Mouse (Mus musculus): Measurements from ENCODE around the gene Cacna2d3. TPM values are rescaled to one million over a fixed set of nuclear protein-coding genes. Genes with fewer than 3 reads are reported as not detected.

Gene Cacna2d3
- not detected in 2 replicates for total RNA-seq (2017)

GRCm38 (mm10) chr14:29721488-29722385 is at the start of gene Cacna2d3:
TSS of gene Cacna2d3 (minus strand) at chr14:29721864.
- no peak for ATAC-seq (replicated peaks; ENCODE audit: low read depth, poor library complexity, severe bottlenecking)

GRCm38 (mm10) chr14:29769486-29769885 is 47.8 kb upstream of the Cacna2d3 start:
- ATAC-seq (replicated peaks; ENCODE audit: low read depth, poor library complexity, severe bottlenecking) = no peak

GRCm38 (mm10) chr14:29752876-29753275 is 31.2 kb upstream of the Cacna2d3 start:
- ATAC-seq (replicated peaks; ENCODE audit: low read depth, poor library complexity, severe bottlenecking) = no peak

GRCm38 (mm10) chr14:29738751-29739150 is 17.1 kb upstream of the Cacna2d3 start:
- ATAC-seq (replicated peaks; ENCODE audit: low read depth, poor library complexity, severe bottlenecking) = no peak

GRCm38 (mm10) chr14:29730256-29730655 is 8.6 kb upstream of the Cacna2d3 start:
- no peak for ATAC-seq (replicated peaks; ENCODE audit: low read depth, poor library complexity, severe bottlenecking)

- ATAC-seq (replicated peaks; ENCODE audit: low read depth, poor library complexity, severe bottlenecking) = no peak
Observed at GRCm38 (mm10) chr14:29729009-29729408, 7.3 kb upstream of the Cacna2d3 start.

GRCm38 (mm10) chr14:29727596-29727995 is 5.9 kb upstream of the Cacna2d3 start:
- ATAC-seq (replicated peaks; ENCODE audit: low read depth, poor library complexity, severe bottlenecking) = no peak

- ATAC-seq (replicated peaks; ENCODE audit: low read depth, poor library complexity, severe bottlenecking) = no peak
Observed at GRCm38 (mm10) chr14:29723267-29723666, 1.6 kb upstream of the Cacna2d3 start.

- ATAC-seq (replicated peaks; ENCODE audit: low read depth, poor library complexity, severe bottlenecking) = no peak
Observed at GRCm38 (mm10) chr14:29722386-29723221, 940 bp upstream of the Cacna2d3 start.

GRCm38 (mm10) chr14:29721131-29721487 is 555 bp downstream of the Cacna2d3 start:
- no peak for ATAC-seq (replicated peaks; ENCODE audit: low read depth, poor library complexity, severe bottlenecking)

- ATAC-seq (replicated peaks; ENCODE audit: low read depth, poor library complexity, severe bottlenecking) = no peak
Observed at GRCm38 (mm10) chr14:29720334-29720911, 1.2 kb downstream of the Cacna2d3 start.

GRCm38 (mm10) chr14:29712621-29713020 is 9.0 kb downstream of the Cacna2d3 start:
- no peak for ATAC-seq (replicated peaks; ENCODE audit: low read depth, poor library complexity, severe bottlenecking)

GRCm38 (mm10) chr14:29707561-29708335 is 13.9 kb downstream of the Cacna2d3 start:
- no peak for ATAC-seq (replicated peaks; ENCODE audit: low read depth, poor library complexity, severe bottlenecking)

- no peak for ATAC-seq (replicated peaks; ENCODE audit: low read depth, poor library complexity, severe bottlenecking)
Observed at GRCm38 (mm10) chr14:29702762-29703161, 18.9 kb downstream of the Cacna2d3 start.

- ATAC-seq (replicated peaks; ENCODE audit: low read depth, poor library complexity, severe bottlenecking) = no peak
Observed at GRCm38 (mm10) chr14:29696131-29696530, 25.5 kb downstream of the Cacna2d3 start.

GRCm38 (mm10) chr14:29672436-29673050 is 49.1 kb downstream of the Cacna2d3 start:
- no peak for ATAC-seq (replicated peaks; ENCODE audit: low read depth, poor library complexity, severe bottlenecking)

- no peak for ATAC-seq (replicated peaks; ENCODE audit: low read depth, poor library complexity, severe bottlenecking)
Observed at GRCm38 (mm10) chr14:29669826-29670225, 51.8 kb downstream of the Cacna2d3 start.

- ATAC-seq (replicated peaks; ENCODE audit: low read depth, poor library complexity, severe bottlenecking) = no peak
Observed at GRCm38 (mm10) chr14:29657006-29657405, 64.7 kb downstream of the Cacna2d3 start.

- ATAC-seq (replicated peaks; ENCODE audit: low read depth, poor library complexity, severe bottlenecking) = no peak
Observed at GRCm38 (mm10) chr14:29650591-29650990, 71.1 kb downstream of the Cacna2d3 start.

Data from common myeloid progenitor, adult 5-6 weeks (primary cell).